Mouse (Mus musculus) embryonic facial prominence, embryonic 10.5 days (tissue): Measurements from ENCODE around the gene Tnfsf11. TPM values are rescaled to one million over a fixed set of nuclear protein-coding genes. Genes with fewer than 3 reads are reported as not detected.
A peak's percentile ranks its signal among the peaks of the same experiment; 100 is the strongest.

Experiments used
- DNase-seq: peaks from one replicate; pipeline ENCODE4 v3.0.0-alpha.2; 2017; ENCODE audit warnings: low spot score
- H3K27ac ChIP-seq: fragments of 300-500 bp; sonication (generic); replicated peaks from 2 replicates; pipeline ENCODE4 v1.5.1; 2016; ENCODE audit warnings: mild to moderate bottlenecking
- H3K27me3 ChIP-seq: fragments of 300-500 bp; sonication (generic); replicated peaks from 2 replicates; pipeline ENCODE4 v1.6.1; 2016; ENCODE audit warnings: low read depth, mild to moderate bottlenecking; ENCODE audit not compliant: poor library complexity, severe bottlenecking
- H3K36me3 ChIP-seq: fragments of 300-500 bp; sonication (generic); replicated peaks from 2 replicates; pipeline ENCODE4 v1.6.1; 2016; ENCODE audit warnings: mild to moderate bottlenecking, moderate library complexity
- H3K4me1 ChIP-seq: fragments of 300-500 bp; sonication (generic); 2 replicates; pipeline ENCODE4 v1.6.1; 2016
- H3K4me3 ChIP-seq: fragments of 300-500 bp; sonication (generic); 2 replicates; pipeline ENCODE4 v1.5.1; 2016; ENCODE audit warnings: mild to moderate bottlenecking, moderate library complexity
- H3K9me3 ChIP-seq: fragments of 300-500 bp; sonication (generic); 2 replicates; pipeline ENCODE4 v1.6.1; 2016; ENCODE audit warnings: mild to moderate bottlenecking
- WGBS: fragments of 180-500 bp; shearing (Covaris S2); methylation state at CpG from one replicate; pipeline ENCODE4 v1.1.7; 2016; 5-methylcytosine and 5-hydroxymethylcytosine counted together
- polyA plus RNA-seq: library from polyadenylated mRNA; unstranded; fragments of >200 nt; fragmentation: Nextera tagmentation; extraction: Ambion mirVana; gene quantifications from 2 replicates; pipeline ENCODE4 v1.2.1, GENCODE M21; 2016

Gene Tnfsf11
- polyA plus RNA-seq, 1 experiment from 2014 or later = 0.09 TPM

- no peak overlapping the region for H3K27ac ChIP-seq
- H3K27me3 ChIP-seq = no peaks in the 10 kb centered on the region
- 90% methylated on average over 11 of the region's 11 CpGs for WGBS
- H3K9me3 ChIP-seq = no peaks in the 10 kb centered on the region
- DNase-seq = no peak
- no peaks in the 10 kb centered on the region for H3K36me3 ChIP-seq
- peaks cover 11% of the 10 kb centered on the region for H3K4me1 ChIP-seq
- no peak overlapping the region for H3K4me3 ChIP-seq
Measured at GRCm38 (mm10) chr14:78282490-78282889, 25.4 kb downstream of the Tnfsf11 start.

DNA sequence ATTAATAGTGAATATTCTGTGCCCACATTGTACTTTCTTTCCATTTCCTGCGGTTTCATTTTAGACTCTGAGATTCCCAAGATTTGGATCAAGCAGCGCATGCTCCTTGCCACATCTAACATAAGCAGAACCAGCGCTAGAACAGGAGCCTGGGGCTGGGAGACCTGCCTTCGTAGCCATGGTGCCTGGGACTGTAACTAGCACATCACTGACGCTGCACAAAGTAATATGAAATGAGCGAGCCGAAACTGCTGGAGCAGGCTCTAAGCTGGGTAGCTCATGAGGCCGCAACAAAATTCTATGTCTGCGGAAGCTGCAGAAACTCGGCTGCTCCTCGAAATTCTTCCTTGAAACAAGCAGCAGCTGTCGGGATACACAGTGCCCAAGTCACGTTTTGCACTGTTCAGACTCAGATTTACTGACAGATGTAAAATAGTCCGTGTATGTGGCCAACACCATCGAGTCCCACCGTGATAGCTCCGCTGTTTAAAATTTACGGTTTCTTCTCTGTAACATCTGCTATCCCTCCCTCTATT is 31.4 kb downstream of the Tnfsf11 start:
- Histone ChIP-seq H3K4me1 (peaks cover 3% of the 10 kb centered on the region; the same call in 1 of the 2 replicates), H3K9me3 (no peaks in the 10 kb centered on the region), H3K27me3 (no peaks in the 10 kb centered on the region), H3K4me3 (no peak overlapping the region), H3K27ac (no peak overlapping the region), H3K36me3 (no peaks in the 10 kb centered on the region)
- DNase-seq = no peak
- WGBS = 89% methylated on average over 18 of the region's 18 CpGs

DNA sequence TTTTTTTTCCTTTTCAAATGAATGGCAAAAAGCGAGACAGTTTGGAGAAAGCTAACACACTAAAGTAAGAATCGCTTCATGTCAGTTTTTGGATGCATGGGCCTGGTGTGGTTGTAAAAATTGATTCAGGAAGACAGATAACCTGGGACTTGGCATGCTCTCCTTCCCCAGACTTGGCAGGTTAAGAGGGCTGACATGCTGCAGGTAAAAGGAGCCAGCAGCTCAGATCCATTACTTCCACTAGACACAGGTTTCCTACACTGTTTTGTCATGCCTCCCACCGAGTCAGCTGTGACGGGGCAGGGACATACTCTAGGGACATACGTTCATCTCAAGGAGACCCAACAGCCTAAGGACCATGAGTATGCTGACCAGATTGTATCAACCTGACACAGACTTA is 33.0 kb downstream of the Tnfsf11 start:
- Histone ChIP-seq H3K4me1 (peaks cover 3% of the 10 kb centered on the region; the same call in 1 of the 2 replicates), H3K27ac (no peak overlapping the region), H3K27me3 (no peaks in the 10 kb centered on the region), H3K4me3 (no peak overlapping the region), H3K9me3 (no peaks in the 10 kb centered on the region), H3K36me3 (no peaks in the 10 kb centered on the region)
- no peak for DNase-seq
- WGBS = 91% methylated on average over 5 of the region's 5 CpGs

DNA sequence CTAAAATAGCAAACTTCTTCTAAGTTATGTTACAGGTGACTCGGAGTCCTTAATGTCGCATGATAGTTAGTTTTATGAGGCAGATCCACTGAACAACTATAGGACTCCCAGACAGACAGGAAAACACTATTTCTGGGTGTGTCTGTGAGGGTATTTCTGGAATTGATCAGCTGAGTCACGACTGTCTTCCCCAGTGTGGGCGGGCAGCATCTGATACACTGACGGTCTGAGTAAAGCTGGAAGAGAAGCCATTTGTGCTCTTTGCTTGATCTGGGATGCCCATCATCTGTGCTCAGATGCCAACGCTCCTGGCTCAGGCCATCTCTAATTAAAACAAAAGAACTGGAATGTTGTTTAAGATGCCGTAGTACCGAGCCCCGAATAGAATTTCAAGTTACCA is 33.7 kb downstream of the Tnfsf11 start:
- Histone ChIP-seq H3K4me3 (no peak overlapping the region), H3K27ac (no peak overlapping the region), H3K27me3 (no peaks in the 10 kb centered on the region), H3K36me3 (no peaks in the 10 kb centered on the region), H3K9me3 (no peaks in the 10 kb centered on the region), H3K4me1 (peaks cover 3% of the 10 kb centered on the region; the same call in 1 of the 2 replicates)
- DNase-seq = no peak
- WGBS = 86% methylated on average over 9 of the region's 9 CpGs

DNA sequence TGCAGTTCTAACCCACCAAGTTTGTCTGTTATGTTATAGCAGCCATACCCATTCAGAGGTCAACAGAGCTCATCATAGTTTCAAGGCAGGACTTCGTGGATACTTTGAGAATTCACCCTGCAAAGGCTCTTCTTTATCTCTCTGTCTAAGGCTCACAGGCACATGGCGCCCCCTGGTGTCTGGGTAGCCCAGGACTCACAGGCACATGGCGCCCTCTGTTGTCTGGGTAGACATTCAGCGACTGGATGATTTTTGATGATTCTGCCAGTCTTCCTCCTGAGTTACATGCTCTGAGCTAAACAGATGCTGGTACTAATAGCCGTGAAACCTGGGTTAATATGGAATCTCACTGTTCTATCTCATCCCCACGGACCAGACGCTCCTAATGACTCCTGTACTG is 34.3 kb downstream of the Tnfsf11 start:
- DNase-seq = peak; percentile 59
- H3K4me1 ChIP-seq = peaks cover 3% of the 10 kb centered on the region; the same call in 1 of the 2 replicates
- no peaks in the 10 kb centered on the region for H3K36me3 ChIP-seq
- 76% methylated on average over 7 of the region's 7 CpGs for WGBS
- H3K9me3 ChIP-seq = no peaks in the 10 kb centered on the region
- H3K27me3 ChIP-seq = no peaks in the 10 kb centered on the region
- H3K27ac ChIP-seq = no peak overlapping the region
- no peak overlapping the region for H3K4me3 ChIP-seq

GRCm38 (mm10) chr14:78264876-78265275 is 43.0 kb downstream of the Tnfsf11 start:
- Histone ChIP-seq H3K36me3 (no peaks in the 10 kb centered on the region), H3K27ac (no peak overlapping the region), H3K4me3 (no peak overlapping the region), H3K9me3 (no peaks in the 10 kb centered on the region), H3K4me1 (peaks cover 5% of the 10 kb centered on the region), H3K27me3 (no peaks in the 10 kb centered on the region)
- WGBS = 87% methylated on average over 6 of the region's 6 CpGs
- no peak for DNase-seq

GRCm38 (mm10) chr14:78262596-78262995 is 45.2 kb downstream of the Tnfsf11 start:
- WGBS = 87% methylated on average over 7 of the region's 7 CpGs
- Histone ChIP-seq H3K27ac (no peak overlapping the region), H3K4me1 (peaks cover 5% of the 10 kb centered on the region), H3K27me3 (no peaks in the 10 kb centered on the region), H3K36me3 (no peaks in the 10 kb centered on the region), H3K4me3 (no peak overlapping the region), H3K9me3 (no peaks in the 10 kb centered on the region)
- DNase-seq = no peak

DNA sequence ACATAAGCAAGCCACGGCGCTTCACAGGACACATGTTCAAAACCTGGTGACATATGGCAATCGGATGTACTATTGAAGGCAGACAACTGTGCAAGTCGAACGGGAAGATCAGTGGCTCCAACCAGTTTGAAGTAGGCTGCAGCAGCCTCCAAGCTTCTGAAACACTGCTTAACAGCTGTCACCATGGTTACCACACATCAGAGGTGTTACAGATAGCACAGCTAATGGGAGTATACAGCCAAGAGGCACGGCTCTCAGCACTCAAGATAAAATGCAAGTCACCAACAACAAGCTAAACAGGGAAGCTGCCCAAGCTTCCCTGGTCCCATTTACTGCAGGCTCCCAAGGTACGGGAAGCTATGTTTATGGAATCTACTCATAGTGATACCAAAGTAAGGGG is 46.6 kb downstream of the Tnfsf11 start:
- peaks cover 5% of the 10 kb centered on the region for H3K4me1 ChIP-seq
- H3K4me3 ChIP-seq = no peak overlapping the region
- no peak overlapping the region for H3K27ac ChIP-seq
- no peaks in the 10 kb centered on the region for H3K36me3 ChIP-seq
- H3K27me3 ChIP-seq = no peaks in the 10 kb centered on the region
- H3K9me3 ChIP-seq = no peaks in the 10 kb centered on the region
- 88% methylated on average over 7 of the region's 7 CpGs for WGBS
- DNase-seq = no peak

DNA sequence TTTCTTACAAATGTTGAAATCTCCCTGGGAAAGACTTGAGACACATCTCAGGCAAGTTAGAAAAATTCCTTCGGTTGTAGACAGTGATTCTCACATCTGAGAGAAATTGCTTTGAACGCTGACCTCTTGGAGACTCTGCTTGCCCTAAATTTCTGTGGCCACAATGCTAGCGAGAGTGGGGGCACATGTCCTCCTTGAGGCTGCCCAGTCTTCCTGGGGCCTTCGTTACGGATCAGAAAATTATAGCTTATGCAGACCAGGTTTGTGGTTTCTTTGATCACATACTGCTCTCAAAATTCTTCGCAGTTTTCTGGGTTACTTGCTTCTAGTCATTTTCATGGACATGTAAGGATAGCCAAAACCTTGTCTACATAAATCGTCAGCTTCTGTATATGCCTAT is 53.8 kb downstream of the Tnfsf11 start:
- Histone ChIP-seq H3K27ac (no peak overlapping the region), H3K36me3 (no peaks in the 10 kb centered on the region), H3K4me3 (no peak overlapping the region), H3K27me3 (no peaks in the 10 kb centered on the region), H3K4me1 (no peaks in the 10 kb centered on the region), H3K9me3 (no peaks in the 10 kb centered on the region)
- 86% methylated on average over 7 of the region's 7 CpGs for WGBS
- no peak for DNase-seq

DNA sequence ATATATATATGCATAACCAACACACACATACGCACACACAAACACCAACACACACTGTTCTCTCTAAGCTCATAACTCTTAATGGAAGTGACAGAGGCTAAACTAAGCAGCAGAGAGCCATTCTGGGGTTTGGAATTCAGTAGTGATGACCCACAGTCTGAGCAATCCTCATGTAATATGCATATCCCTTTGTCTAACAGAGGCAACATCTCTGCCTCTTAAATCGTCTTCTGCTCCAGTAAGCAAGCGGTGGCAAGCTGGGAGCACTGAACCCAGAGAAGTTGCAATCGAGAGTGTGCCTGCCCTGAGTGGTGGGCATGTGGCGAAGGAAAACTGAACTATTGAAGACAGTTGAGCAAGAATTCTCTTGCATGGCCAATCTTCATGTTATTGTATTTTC is 61.2 kb downstream of the Tnfsf11 start:
- DNase-seq = no peak
- 90% methylated on average over 5 of the region's 5 CpGs for WGBS
- no peaks in the 10 kb centered on the region for H3K4me1 ChIP-seq
- H3K27me3 ChIP-seq = no peaks in the 10 kb centered on the region
- no peaks in the 10 kb centered on the region for H3K36me3 ChIP-seq
- H3K27ac ChIP-seq = no peak overlapping the region
- no peak overlapping the region for H3K4me3 ChIP-seq
- H3K9me3 ChIP-seq = no peaks in the 10 kb centered on the region

GRCm38 (mm10) chr14:78244811-78245210 is 63.0 kb downstream of the Tnfsf11 start:
- no peak overlapping the region for H3K4me3 ChIP-seq

GRCm38 (mm10) chr14:78239346-78239745 is 68.5 kb downstream of the Tnfsf11 start:
- Histone ChIP-seq H3K27ac (no peak overlapping the region), H3K4me1 (no peaks in the 10 kb centered on the region), H3K27me3 (no peaks in the 10 kb centered on the region), H3K4me3 (no peak overlapping the region), H3K36me3 (no peaks in the 10 kb centered on the region), H3K9me3 (no peaks in the 10 kb centered on the region)
- no peak for DNase-seq
- WGBS = 89% methylated on average over 6 of the region's 6 CpGs

More at GRCm38 (mm10) chr14:78244811-78245210, 63.0 kb downstream of the Tnfsf11 start:
- DNase-seq = no peak
- Histone ChIP-seq H3K4me1 (no peaks in the 10 kb centered on the region), H3K36me3 (no peaks in the 10 kb centered on the region), H3K9me3 (no peaks in the 10 kb centered on the region), H3K27ac (no peak overlapping the region), H3K27me3 (no peaks in the 10 kb centered on the region)
- 60% methylated on average over 4 of the region's 4 CpGs for WGBS

GRCm38 (mm10) chr14:78237238-78237637 is 70.6 kb downstream of the Tnfsf11 start:
- no peaks in the 10 kb centered on the region for H3K9me3 ChIP-seq
- 84% methylated on average over 6 of the region's 6 CpGs for WGBS
- H3K36me3 ChIP-seq = no peaks in the 10 kb centered on the region

More at GRCm38 (mm10) chr14:78237238-78237637, 70.6 kb downstream of the Tnfsf11 start:
- H3K4me1 ChIP-seq = no peaks in the 10 kb centered on the region
- no peaks in the 10 kb centered on the region for H3K27me3 ChIP-seq
- no peak for DNase-seq
- no peak overlapping the region for H3K4me3 ChIP-seq
- H3K27ac ChIP-seq = no peak overlapping the region
